Mouse (Mus musculus) heart, postnatal 0 days (tissue): ENCODE data around the gene Thada. TPM values are rescaled to one million over a fixed set of nuclear protein-coding genes. Genes with fewer than 3 reads are reported as not detected.
A peak's percentile ranks its signal among the peaks of the same experiment; 100 is the strongest.
"Not testable (repeated sequence)": the region's sequence is repeated elsewhere in the genome, so short reads cannot be mapped to it uniquely, and the experiment has no call there.

Source experiments
- ATAC-seq: fragments of 200-750 bp; cut with Nextera tagmentation; 2 replicates; pipeline ENCODE4 v1.8.0; 2017; ENCODE audit warnings: low read depth, moderate number of reproducible peaks, moderate library complexity; ENCODE audit not compliant: insufficient read depth
- DNase-seq: peaks from one replicate; pipeline ENCODE4 v3.0.0-alpha.2; 2016; ENCODE audit warnings: low spot score
- H3K27ac ChIP-seq: fragments of 300-500 bp; sonication (generic); 2 replicates; pipeline ENCODE4 v1.5.1; 2014; ENCODE audit warnings: low read depth, mild to moderate bottlenecking
- H3K27me3 ChIP-seq: fragments of 300-500 bp; sonication (generic); 2 replicates; pipeline ENCODE4 v1.6.1; 2014; ENCODE audit warnings: low read length, mixed read lengths; ENCODE audit not compliant: control insufficient read depth, insufficient read depth
- H3K36me3 ChIP-seq: fragments of 300-500 bp; sonication (generic); replicated peaks from 2 replicates; pipeline ENCODE4 v1.6.1; 2014; ENCODE audit warnings: low read length, mixed read lengths; ENCODE audit not compliant: control insufficient read depth, insufficient read depth
- H3K4me1 ChIP-seq: fragments of 300-500 bp; sonication (generic); 2 replicates; pipeline ENCODE4 v1.6.1; 2014; ENCODE audit warnings: antibody characterized with exemption; ENCODE audit not compliant: control insufficient read depth, insufficient read depth
- H3K4me2 ChIP-seq: fragments of 300-500 bp; sonication (generic); 2 replicates; pipeline ENCODE4 v1.6.1; 2014; ENCODE audit warnings: low read depth, mild to moderate bottlenecking, low read length, moderate library complexity
- H3K4me3 ChIP-seq: fragments of 300-500 bp; sonication (generic); 2 replicates; pipeline ENCODE4 v1.5.1; 2014; ENCODE audit warnings: low read depth, low read length
- H3K9ac ChIP-seq: fragments of 300-500 bp; sonication (generic); replicated peaks from 2 replicates; pipeline ENCODE4 v1.6.1; 2014; ENCODE audit warnings: low read depth, low read length, mixed read lengths
- H3K9me3 ChIP-seq: fragments of 300-500 bp; sonication (generic); replicated peaks from 2 replicates; pipeline ENCODE4 v1.6.1; 2016; ENCODE audit warnings: low read length; ENCODE audit not compliant: control insufficient read depth
- CTCF ChIP-seq: IDR thresholded peaks from 2 replicates; pipeline ENCODE4 v1.5.1; 2016; ENCODE audit warnings: antibody characterized with exemption, control low read depth, low read depth
- EP300 ChIP-seq: IDR thresholded peaks from 2 replicates; pipeline ENCODE4 v1.6.1; 2016; ENCODE audit warnings: antibody characterized with exemption, low read depth
- WGBS: fragments of 180-500 bp; shearing (Covaris S2); extraction: QIAGEN DNeasy Blood & Tissue Kit; methylation state at CpG from one replicate; pipeline ENCODE4 v1.1.7; 2014; 5-methylcytosine and 5-hydroxymethylcytosine counted together
- polyA plus RNA-seq: library from polyadenylated mRNA; unstranded; fragments of >200 nt; fragmentation: Nextera tagmentation; extraction: Ambion mirVana; gene quantifications from 2 replicates; pipeline ENCODE4 v1.2.1, GENCODE M21; 2015
- total RNA-seq: library from RNA; depleted of rRNA; stranded (reverse); fragments of >200 nt; gene quantifications from 2 replicates; pipeline ENCODE4 v1.2.3, GENCODE M21; 2014; ENCODE audit warnings: low replicate concordance

The Thada gene
- total and polyA plus RNA-seq, 2 experiments from 2014 or later: 2.4 to 12.6 TPM

GRCm38 (mm10) chr17:84305074-84305473 lies 160.9 kb downstream of the Thada start:
- ATAC-seq (no peak), DNase-seq (no peak)
- no peaks in the 10 kb centered on the region for H3K27me3 ChIP-seq
- no peak overlapping the region for H3K9ac ChIP-seq
- H3K9me3 ChIP-seq: no peaks in the 10 kb centered on the region
- H3K4me1 ChIP-seq: peaks cover 9% of the 10 kb centered on the region; the same call in 1 of the 2 replicates
- 94% methylated on average over 5 of the region's 5 CpGs for WGBS
- H3K36me3 ChIP-seq: peaks cover 15% of the 10 kb centered on the region
- TF ChIP-seq CTCF: no peak
- TF ChIP-seq EP300: no peak
- H3K4me2 ChIP-seq: no peak overlapping the region
- H3K4me3 ChIP-seq: no peak overlapping the region
- no peak overlapping the region for H3K27ac ChIP-seq

- Histone ChIP-seq H3K4me2 (no peak overlapping the region), H3K4me3 (no peak overlapping the region), H3K4me1 (peaks cover 9% of the 10 kb centered on the region; the same call in 1 of the 2 replicates), H3K27ac (no peak overlapping the region), H3K9ac (no peak overlapping the region), H3K27me3 (no peaks in the 10 kb centered on the region), H3K9me3 (no peaks in the 10 kb centered on the region), H3K36me3 (peaks cover 7% of the 10 kb centered on the region; the same call in 1 of the 2 replicates)
- TF ChIP-seq CTCF (no peak), EP300 (no peak)
- ATAC-seq (no peak), DNase-seq (no peak)
- 83% methylated on average over 5 of the region's 5 CpGs for WGBS
These were observed 161.9 kb downstream of the Thada start for GRCm38 (mm10) chr17:84304141-84304540.

DNA sequence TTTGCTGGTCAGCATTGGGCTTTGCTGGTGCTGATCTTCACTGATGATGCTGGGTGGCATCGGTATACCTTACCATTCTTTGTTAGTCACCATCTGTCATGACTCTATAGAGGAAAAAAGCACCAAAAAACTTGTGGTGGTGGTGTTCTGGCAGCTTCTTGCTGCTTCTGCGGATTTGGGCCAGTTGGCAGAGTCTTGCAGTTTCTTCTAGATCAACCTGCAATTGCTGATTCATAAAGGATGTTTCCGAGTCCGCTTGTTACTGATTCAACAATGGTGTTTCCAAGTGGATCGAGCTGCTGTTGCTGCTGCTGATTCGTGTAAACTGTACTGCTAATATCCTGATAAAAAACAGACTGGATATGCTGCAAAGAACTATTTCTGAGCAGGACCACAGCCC lies 168.0 kb downstream of the Thada start:
- Histone ChIP-seq H3K27ac (no peak overlapping the region), H3K4me2 (no peak overlapping the region), H3K27me3 (no peaks in the 10 kb centered on the region), H3K9ac (no peak overlapping the region), H3K9me3 (no peaks in the 10 kb centered on the region), H3K4me3 (no peak overlapping the region), H3K36me3 (no peaks in the 10 kb centered on the region), H3K4me1 (peaks cover 14% of the 10 kb centered on the region)
- TF ChIP-seq CTCF (no peak), EP300 (no peak)
- DNase-seq (no peak), ATAC-seq (no peak)
- 94% methylated on average over 6 of the region's 6 CpGs for WGBS

- WGBS: 9% methylated on average over 4 of the region's 4 CpGs
- H3K4me1 ChIP-seq: peaks cover 16% of the 10 kb centered on the region
- H3K9me3 ChIP-seq: no peaks in the 10 kb centered on the region
- DNase-seq: peak; percentile 34
- H3K4me2 ChIP-seq: peak overlapping the region; percentile 2; the same call in 1 of the 2 replicates
- no peak overlapping the region for H3K9ac ChIP-seq
- peak overlapping the region; percentile 54 for H3K27ac ChIP-seq
- peak; percentile 57; the same call in 1 of the 2 replicates for ATAC-seq
- H3K4me3 ChIP-seq: no peak overlapping the region
- TF ChIP-seq EP300 (no peak), CTCF (no peak)
- H3K27me3 ChIP-seq: no peaks in the 10 kb centered on the region
- no peaks in the 10 kb centered on the region for H3K36me3 ChIP-seq
These were observed 172.8 kb downstream of the Thada start for GRCm38 (mm10) chr17:84293221-84293620.

GRCm38 (mm10) chr17:84291228-84291627 lies 174.8 kb downstream of the Thada start:
- not testable (repeated sequence) for H3K4me2 ChIP-seq, H3K36me3 ChIP-seq, ATAC-seq, H3K9ac ChIP-seq, H3K4me3 ChIP-seq, H3K9me3 ChIP-seq, DNase-seq, H3K27me3 ChIP-seq, H3K27ac ChIP-seq
- WGBS: 54% methylated on average over 6 of the region's 6 CpGs
- H3K4me1 ChIP-seq: peaks cover 16% of the 10 kb centered on the region

DNA sequence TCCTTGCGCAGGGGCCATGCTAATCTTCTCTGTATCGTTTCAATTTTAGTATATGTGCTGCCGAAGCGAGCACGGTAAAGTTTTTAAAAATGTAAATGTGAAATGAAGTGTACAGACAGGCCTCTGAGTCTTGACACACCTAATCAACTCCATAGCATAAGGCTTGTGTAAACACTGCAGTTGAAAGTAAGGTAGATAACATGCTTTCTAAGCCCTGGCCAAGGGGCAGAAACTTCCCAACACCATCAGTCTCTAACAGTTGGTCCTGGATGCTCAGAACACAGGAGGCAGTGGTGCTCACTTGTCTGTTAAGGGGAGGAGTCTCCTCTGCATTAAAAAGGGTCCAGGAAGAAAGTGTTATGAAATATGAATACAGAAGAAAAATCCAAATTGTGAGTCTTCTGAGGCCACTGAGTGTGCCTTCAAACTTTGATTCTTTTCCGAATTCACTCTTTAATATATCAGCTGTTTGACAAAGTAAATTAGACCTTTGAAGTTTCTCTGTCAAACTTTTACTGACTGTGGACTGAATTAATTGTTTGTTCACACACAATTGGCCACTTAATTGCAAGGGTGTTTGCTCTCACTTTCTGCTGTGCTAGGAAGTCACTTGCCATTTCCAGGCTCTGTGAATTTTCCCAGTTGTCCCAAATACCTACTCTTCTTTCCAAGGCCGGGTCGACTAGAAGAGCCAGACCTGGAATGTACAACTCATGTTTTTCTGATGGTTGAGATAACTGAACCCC lies 178.2 kb downstream of the Thada start:
- no peak for DNase-seq
- Histone ChIP-seq H3K9ac (no peak overlapping the region), H3K9me3 (no peaks in the 10 kb centered on the region), H3K27ac (no peak overlapping the region), H3K27me3 (no peaks in the 10 kb centered on the region), H3K4me1 (peaks cover 4% of the 10 kb centered on the region; the same call in 1 of the 2 replicates), H3K4me2 (no peak overlapping the region), H3K4me3 (no peak overlapping the region), H3K36me3 (no peaks in the 10 kb centered on the region)
- ATAC-seq: no peak
- 88% methylated on average over 8 of the region's 8 CpGs for WGBS
- TF ChIP-seq CTCF (no peak), EP300 (no peak)
